Mouse (Mus musculus) ES-E14 (cell line): ENCODE data around the gene Mavs.

Source experiments
- MAFK ChIP-seq: IDR thresholded peaks from 2 replicates; pipeline ENCODE4 v1.6.1; 2014; ENCODE audit warnings: mild to moderate bottlenecking, low read depth, low read length, inconsistent platforms; ENCODE audit not compliant: insufficient read depth
- ZNF384 ChIP-seq: IDR thresholded peaks from 2 replicates; pipeline ENCODE4 v1.6.1; 2012; ENCODE audit warnings: low read depth, low read length, inconsistent platforms

GRCm38 (mm10) chr2:131276722-131277121 lies 42.9 kb downstream of the Mavs start:
- TF ChIP-seq ZNF384, result no peak
- no peak for TF ChIP-seq MAFK
